Mouse (Mus musculus): ENCODE measurements around the gene Ncor2. TPM values are rescaled to one million over a fixed set of nuclear protein-coding genes. Genes with fewer than 3 reads are reported as not detected.
A peak's percentile ranks its signal among the peaks of the same experiment; 100 is the strongest.

Ncor2 gene
- polyA plus RNA-seq, 1 experiment from 2014 or later = 11.1 TPM

GRCm38 (mm10) chr5:125157375-125158033 is 21.5 kb downstream of the Ncor2 start:
- Histone ChIP-seq H3K4me1 (replicated peaks; ENCODE audit: control insufficient read depth, insufficient read depth) (peaks cover 38% of the 10 kb centered on the region), H3K4me2 (replicated peaks; ENCODE audit: low read depth) (0 out of 2 replicates have a peak overlapping the region, but pooled peaks have one; percentile 0), H3K9me3 (ENCODE audit: control insufficient read depth, low read length) (no peaks in the 10 kb centered on the region), H3K36me3 (ENCODE audit: control insufficient read depth, insufficient read depth, low read length) (0 out of 2 replicates have a peak, but pooled peaks cover 2% of the 10 kb centered on the region), H3K4me3 (ENCODE audit: low read depth, low read length) (no peak overlapping the region), H3K27me3 (ENCODE audit: control insufficient read depth, insufficient read depth, low read length) (no peaks in the 10 kb centered on the region), H3K27ac (replicated peaks) (no peak overlapping the region), H3K9ac (ENCODE audit: low read length) (0 out of 2 replicates have a peak overlapping the region, but pooled peaks have one; percentile 23)
- ATAC-seq (ENCODE audit: low FRiP score, low TSS enrichment) = no peak
- TF ChIP-seq EP300 (optimal IDR thresholded peaks at IDR 0.05) = no peak
- TF ChIP-seq CTCF (IDR thresholded peaks at IDR 0.05; ENCODE audit: low read depth) = no peak
- no peak for DNase-seq (ENCODE audit: low spot score)
- 64% methylated on average over 8 of the region's 8 CpGs for WGBS

DNA sequence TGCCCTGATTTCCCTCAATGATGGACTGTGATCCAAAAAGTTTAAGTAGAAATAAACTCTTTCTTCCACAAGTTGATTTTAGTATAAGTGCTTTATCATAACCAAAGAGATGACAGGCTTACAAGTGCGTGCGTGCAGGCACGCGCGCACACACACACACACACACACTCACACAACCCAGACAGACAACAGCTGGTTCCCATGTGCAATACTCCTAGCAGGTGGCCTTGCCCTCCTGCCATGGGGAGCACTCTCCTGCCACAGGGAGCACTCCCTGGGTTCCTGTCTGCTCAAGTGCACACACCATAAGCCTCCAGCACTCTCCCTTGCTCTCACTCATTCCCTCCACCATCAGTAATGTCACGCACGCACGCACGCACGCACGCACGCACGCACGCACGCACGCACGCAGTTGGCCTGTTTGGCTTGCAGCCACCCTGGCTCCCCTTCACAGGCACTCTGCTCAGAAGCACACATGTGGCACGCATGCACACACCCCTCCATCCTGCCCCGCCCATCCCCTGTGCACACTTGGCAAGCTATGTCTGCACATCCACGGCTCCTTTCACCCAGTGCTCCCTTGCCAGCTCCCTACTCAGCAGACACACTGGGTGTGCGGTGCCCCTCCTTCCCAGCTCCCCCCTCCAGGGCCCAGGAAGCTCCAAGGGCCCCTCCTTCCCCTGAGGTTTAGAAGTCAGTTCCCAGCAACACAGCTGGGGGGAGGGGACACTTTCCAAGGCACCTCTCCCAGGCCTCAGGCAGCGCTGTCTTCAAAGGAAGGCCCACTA is 22.4 kb downstream of the Ncor2 start:
- TF ChIP-seq CTCF (IDR thresholded peaks at IDR 0.05; ENCODE audit: low read depth) (no peak), EP300 (optimal IDR thresholded peaks at IDR 0.05) (no peak)
- H3K4me3 ChIP-seq (ENCODE audit: low read depth, low read length) = no peak overlapping the region
- no peaks in the 10 kb centered on the region for H3K9me3 ChIP-seq (ENCODE audit: control insufficient read depth, low read length)
- ATAC-seq (ENCODE audit: low FRiP score, low TSS enrichment) (no peak), DNase-seq (ENCODE audit: low spot score) (peak; percentile 60)
- 0 out of 2 replicates have a peak overlapping the region, but pooled peaks have one; percentile 4 for H3K27ac ChIP-seq (replicated peaks)
- 57% methylated on average over 22 of the region's 22 CpGs for WGBS
- H3K27me3 ChIP-seq (ENCODE audit: control insufficient read depth, insufficient read depth, low read length) = no peaks in the 10 kb centered on the region
- H3K36me3 ChIP-seq (ENCODE audit: control insufficient read depth, insufficient read depth, low read length) = 0 out of 2 replicates have a peak, but pooled peaks cover 2% of the 10 kb centered on the region
- no peak overlapping the region for H3K9ac ChIP-seq (ENCODE audit: low read length)
- no peak overlapping the region for H3K4me2 ChIP-seq (replicated peaks; ENCODE audit: low read depth)
- H3K4me1 ChIP-seq (replicated peaks; ENCODE audit: control insufficient read depth, insufficient read depth) = peaks cover 46% of the 10 kb centered on the region

DNA sequence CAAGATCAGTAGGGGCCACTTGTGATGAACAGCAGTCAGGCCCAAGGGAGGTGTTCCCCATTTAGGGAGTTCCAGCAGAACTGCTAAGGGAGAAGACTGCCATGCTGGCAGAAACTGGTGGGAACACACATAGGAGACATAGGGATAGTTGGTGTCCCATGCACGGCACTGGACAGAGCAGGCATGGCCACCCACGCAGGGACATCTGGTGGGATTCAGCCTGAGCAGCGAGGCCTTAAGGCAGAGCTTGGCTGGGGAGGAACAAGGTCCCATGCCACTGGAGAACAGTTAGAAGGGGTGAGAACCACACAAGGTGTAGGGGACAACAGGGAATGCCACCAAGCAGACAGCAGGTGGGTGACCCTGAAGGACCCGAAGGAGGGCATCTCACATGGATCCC is 23.6 kb downstream of the Ncor2 start:
- TF ChIP-seq CTCF (IDR thresholded peaks at IDR 0.05; ENCODE audit: low read depth) (no peak), EP300 (optimal IDR thresholded peaks at IDR 0.05) (no peak)
- Histone ChIP-seq H3K4me2 (replicated peaks; ENCODE audit: low read depth) (no peak overlapping the region), H3K9ac (ENCODE audit: low read length) (no peak overlapping the region), H3K4me1 (replicated peaks; ENCODE audit: control insufficient read depth, insufficient read depth) (peaks cover 49% of the 10 kb centered on the region), H3K9me3 (ENCODE audit: control insufficient read depth, low read length) (no peaks in the 10 kb centered on the region), H3K4me3 (ENCODE audit: low read depth, low read length) (no peak overlapping the region), H3K27me3 (ENCODE audit: control insufficient read depth, insufficient read depth, low read length) (no peaks in the 10 kb centered on the region), H3K27ac (replicated peaks) (peak overlapping the region; percentile 53; the same call in 1 of the 2 replicates), H3K36me3 (ENCODE audit: control insufficient read depth, insufficient read depth, low read length) (no peaks in the 10 kb centered on the region)
- no peak for DNase-seq (ENCODE audit: low spot score)
- no peak for ATAC-seq (ENCODE audit: low FRiP score, low TSS enrichment)
- 82% methylated on average over 4 of the region's 4 CpGs for WGBS

DNA sequence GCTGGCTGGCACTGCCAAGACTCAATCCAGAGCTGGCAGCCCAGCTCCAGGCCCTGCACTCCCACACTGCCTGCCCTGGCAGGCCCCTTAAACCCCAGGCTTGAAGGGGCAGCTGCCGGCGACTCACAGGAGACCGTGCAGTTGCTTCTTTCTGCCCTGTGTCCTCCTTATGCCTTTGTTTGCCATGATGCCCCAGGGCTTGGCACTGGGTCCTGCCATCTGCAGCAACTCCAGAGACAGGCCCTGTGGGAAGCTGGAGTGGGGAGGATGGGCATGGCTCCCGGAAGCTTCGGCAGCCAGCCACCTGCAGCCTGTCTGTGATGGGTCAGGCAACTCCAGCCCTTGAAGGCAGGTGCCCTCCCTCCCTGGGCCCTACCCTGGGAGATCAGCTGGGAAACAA is 24.0 kb downstream of the Ncor2 start:
- peak overlapping the region; percentile 35 for H3K9ac ChIP-seq (ENCODE audit: low read length)
- peak overlapping the region; percentile 53; the same call in 1 of the 2 replicates for H3K27ac ChIP-seq (replicated peaks)
- TF ChIP-seq EP300 (optimal IDR thresholded peaks at IDR 0.05) = no peak
- no peak for TF ChIP-seq CTCF (IDR thresholded peaks at IDR 0.05; ENCODE audit: low read depth)
- ATAC-seq (ENCODE audit: low FRiP score, low TSS enrichment) (no peak), DNase-seq (ENCODE audit: low spot score) (no peak)
- H3K9me3 ChIP-seq (ENCODE audit: control insufficient read depth, low read length) = no peaks in the 10 kb centered on the region
- no peaks in the 10 kb centered on the region for H3K36me3 ChIP-seq (ENCODE audit: control insufficient read depth, insufficient read depth, low read length)
- 51% methylated on average over 5 of the region's 5 CpGs for WGBS
- no peak overlapping the region for H3K4me2 ChIP-seq (replicated peaks; ENCODE audit: low read depth)
- H3K27me3 ChIP-seq (ENCODE audit: control insufficient read depth, insufficient read depth, low read length) = no peaks in the 10 kb centered on the region
- peaks cover 49% of the 10 kb centered on the region for H3K4me1 ChIP-seq (replicated peaks; ENCODE audit: control insufficient read depth, insufficient read depth)
- no peak overlapping the region for H3K4me3 ChIP-seq (ENCODE audit: low read depth, low read length)

GRCm38 (mm10) chr5:125154178-125154577 is 24.8 kb downstream of the Ncor2 start:
- no peak overlapping the region for H3K9ac ChIP-seq (ENCODE audit: low read length)
- H3K4me1 ChIP-seq (replicated peaks; ENCODE audit: control insufficient read depth, insufficient read depth) = peaks cover 44% of the 10 kb centered on the region
- H3K4me3 ChIP-seq (ENCODE audit: low read depth, low read length) = no peak overlapping the region
- H3K27me3 ChIP-seq (ENCODE audit: control insufficient read depth, insufficient read depth, low read length) = no peaks in the 10 kb centered on the region
- H3K36me3 ChIP-seq (ENCODE audit: control insufficient read depth, insufficient read depth, low read length) = no peaks in the 10 kb centered on the region
- H3K27ac ChIP-seq (replicated peaks) = no peak overlapping the region
- ATAC-seq (ENCODE audit: low FRiP score, low TSS enrichment) = no peak
- H3K4me2 ChIP-seq (replicated peaks; ENCODE audit: low read depth) = no peak overlapping the region
- no peak for DNase-seq (ENCODE audit: low spot score)
- 68% methylated on average over 5 of the region's 5 CpGs for WGBS
- TF ChIP-seq CTCF (IDR thresholded peaks at IDR 0.05; ENCODE audit: low read depth) (no peak; the same call in 1 of the 2 replicates), EP300 (optimal IDR thresholded peaks at IDR 0.05) (no peak)
- no peaks in the 10 kb centered on the region for H3K9me3 ChIP-seq (ENCODE audit: control insufficient read depth, low read length)
